ENCODE assay signal across 9 mouse cellular contexts in genomic region chr5:49961478-49962431, GRCm38 (mm10).
DNase-seq lines count a peak whose midpoint lies in the region; ATAC-seq and TF ChIP-seq lines count a peak whose summit lies in the region.
"Had no signal": no experiment of that assay in that cellular context is flagged by ENCODE, and none has a peak within 500 bp of the region (broad histone marks: within the 10 kb centered on the region; RNA-seq: fewer than 3 reads in every experiment).

No protein-coding gene starts in this region.

- no peaks in the 10 kb centered on the region for H3K27me3 ChIP-seq in hindbrain, embryonic 13.5 days
- no peaks in the 10 kb centered on the region for H3K27me3 ChIP-seq in limb, embryonic 13.5 days

- WGBS in hindbrain, embryonic 13.5 days = 89% methylated on average over 20 of the region's 20 CpGs
- 86% methylated on average over 20 of the region's 20 CpGs for WGBS in limb, embryonic 13.5 days

- no peaks in the 10 kb centered on the region for H3K4me1 ChIP-seq in hindbrain, embryonic 13.5 days (replicated peaks)
- H3K4me1 ChIP-seq in limb, embryonic 13.5 days = no peaks in the 10 kb centered on the region

- peak; percentile 81 for ATAC-seq in hindbrain, embryonic 13.5 days (ENCODE audit: low FRiP score)
- ATAC-seq in limb, embryonic 13.5 days (ENCODE audit: low FRiP score, low read depth) = peak; percentile 63; the same call in 1 of the 2 replicates

- no peak overlapping the region for H3K4me2 ChIP-seq in hindbrain, embryonic 13.5 days
- H3K4me2 ChIP-seq in limb, embryonic 13.5 days (replicated peaks) = no peak overlapping the region

- H3K4me3 ChIP-seq in layer of hippocampus, adult 2 months = no peak overlapping the region
- H3K4me3 ChIP-seq in hindbrain, embryonic 13.5 days = no peak overlapping the region
- no peak overlapping the region for H3K4me3 ChIP-seq in limb, embryonic 13.5 days

- peak; percentile 89 for TF ChIP-seq CTCF in layer of hippocampus, adult 2 months (conservative IDR thresholded peaks at IDR 0.05)

- H3K36me3 ChIP-seq in hindbrain, embryonic 13.5 days = peaks cover 51% of the 10 kb centered on the region
- H3K36me3 ChIP-seq in limb, embryonic 13.5 days = peaks cover 87% of the 10 kb centered on the region

- peak; percentile 60 to 75 for DNase-seq in layer of hippocampus, adult 2 months (ENCODE audit: low spot score in 2 of 2)
- no peak for DNase-seq in layer of hippocampus, adult 11-12 months (ENCODE audit: low spot score)
- peak; percentile 68 for DNase-seq in ZHBTc4 (ENCODE audit: low read depth, low spot score)
- DNase-seq in embryo, embryonic 11 days = peak; percentile 53
- DNase-seq in retina, adult 2 months (ENCODE audit: low read depth, low spot score) = peak; percentile 23
- no peak for DNase-seq in natural killer cell, adult 2 months (ENCODE audit: low spot score in 2 of 2)

- H3K27ac ChIP-seq in layer of hippocampus, adult 2 months = no peak overlapping the region
- H3K27ac ChIP-seq in hindbrain, embryonic 13.5 days = no peak overlapping the region
- H3K27ac ChIP-seq in limb, embryonic 13.5 days = no peak overlapping the region
- H3K27ac ChIP-seq: macrophage had no signal

- no peaks in the 10 kb centered on the region for H3K9me3 ChIP-seq in hindbrain, embryonic 13.5 days
- H3K9me3 ChIP-seq in limb, embryonic 13.5 days = no peaks in the 10 kb centered on the region

- no peak overlapping the region for H3K9ac ChIP-seq in hindbrain, embryonic 13.5 days
- no peak overlapping the region for H3K9ac ChIP-seq in limb, embryonic 13.5 days

Comparison
In these comparisons a context has a peak if more than half of its experiments do, and no peak if none do; other contexts are left out.
1. DNase-seq: peak in layer of hippocampus, adult 2 months (2 of 2), ZHBTc4 (single experiment), embryo, embryonic 11 days (single experiment) and retina, adult 2 months (single experiment); none in layer of hippocampus, adult 11-12 months (single experiment) and natural killer cell, adult 2 months (0 of 2).